Mouse (Mus musculus): ENCODE results near the gene Rab44.

GRCm38 (mm10) chr17:29156866-29157265 is 42.9 kb downstream of the Rab44 start:
- TF ChIP-seq FLI1 (IDR thresholded peaks at IDR 0.05; ENCODE audit: low read length) (no peak), GATA1 (IDR thresholded peaks at IDR 0.05; ENCODE audit: borderline replicate concordance, low read length) (no peak)
